Mouse (Mus musculus): Measurements from ENCODE around the gene Syde2. TPM values are rescaled to one million over a fixed set of nuclear protein-coding genes. Genes with fewer than 3 reads are reported as not detected.
"Not testable (repeated sequence)": the region's sequence is repeated elsewhere in the genome, so short reads cannot be mapped to it uniquely, and the experiment has no call there.

Gene Syde2
- polyA plus RNA-seq, 1 experiment from 2014 or later = 1.7 TPM

- peak overlapping the region; percentile 96 for H3K27ac ChIP-seq (ENCODE audit: low read length)
- ATAC-seq (ENCODE audit: low FRiP score, low TSS enrichment) = no peak
- peak overlapping the region; percentile 81 for H3K4me2 ChIP-seq (replicated peaks; ENCODE audit: low read depth, low read length)
- H3K27me3 ChIP-seq (ENCODE audit: insufficient read depth, low read length) = peaks cover 8% of the 10 kb centered on the region; the same call in 1 of the 2 replicates
- H3K4me3 ChIP-seq (ENCODE audit: low read length) = peak overlapping the region; percentile 75
- peaks cover 38% of the 10 kb centered on the region for H3K4me1 ChIP-seq (ENCODE audit: insufficient read depth, low read length)
- WGBS = under 1% methylated on average over 45 of the region's 45 CpGs
- H3K9me3 ChIP-seq (ENCODE audit: low read length) = no peaks in the 10 kb centered on the region
- peak overlapping the region; percentile 87 for H3K9ac ChIP-seq (replicated peaks; ENCODE audit: low read length)
- no peaks in the 10 kb centered on the region for H3K36me3 ChIP-seq (ENCODE audit: insufficient read depth, low read length)
Measured at GRCm38 (mm10) chr3:145988684-145989575, 1.3 kb downstream of the Syde2 start.

DNA sequence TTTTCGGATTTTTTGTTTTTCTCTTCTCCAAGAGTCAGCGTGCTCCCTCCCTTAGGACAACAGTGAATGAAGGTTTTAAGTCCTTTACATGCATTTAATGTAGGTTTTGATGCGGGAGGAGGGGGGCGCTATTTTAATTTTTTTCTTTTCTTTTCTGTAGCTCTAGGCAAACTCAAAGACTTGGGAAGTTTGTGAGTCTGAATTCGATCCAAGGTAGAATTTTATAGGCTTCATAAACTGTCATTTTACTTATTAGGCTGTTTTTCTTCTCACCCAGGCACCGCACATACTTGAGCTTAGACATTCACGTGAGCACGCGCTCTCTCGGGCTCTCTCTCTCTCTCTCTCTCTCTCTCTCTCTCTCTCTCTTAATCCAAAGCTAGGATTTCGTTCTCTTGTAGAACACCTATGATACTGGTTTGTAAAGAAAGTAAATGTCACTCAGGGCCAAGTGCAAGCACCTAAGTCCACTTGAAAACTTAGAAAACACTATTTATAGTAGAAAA, 2.0 kb downstream of the Syde2 start:
- H3K4me1 ChIP-seq (ENCODE audit: insufficient read depth, low read length) = peaks cover 38% of the 10 kb centered on the region
- no peak for ATAC-seq (ENCODE audit: low FRiP score, low TSS enrichment)

DNA sequence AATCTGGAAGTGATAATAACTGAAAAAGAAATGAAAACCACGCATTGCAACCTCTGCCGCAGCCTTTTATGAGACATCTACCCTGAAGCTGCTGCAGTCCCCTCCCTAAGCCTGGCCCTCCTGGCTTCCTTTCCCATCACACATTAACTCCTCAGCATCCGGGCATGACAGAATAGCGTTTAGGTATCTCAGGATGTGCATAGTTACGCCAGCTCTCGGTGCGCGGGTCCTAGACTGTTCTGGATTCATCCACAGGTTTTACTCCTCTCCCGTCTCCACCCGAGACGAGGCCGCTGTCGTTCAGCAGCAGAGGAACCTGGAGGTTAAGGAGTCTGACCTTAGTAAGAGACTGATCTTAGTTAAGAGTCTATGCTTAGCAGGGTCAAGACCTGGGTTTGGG, 3.5 kb downstream of the Syde2 start:
- Histone ChIP-seq H3K27me3 (ENCODE audit: insufficient read depth, low read length) (peaks cover 7% of the 10 kb centered on the region; the same call in 1 of the 2 replicates), H3K4me3 (ENCODE audit: low read length) (no peak overlapping the region)
- WGBS = 75% methylated on average over 13 of the region's 13 CpGs

More for the DNA sequence above, 2.0 kb downstream of the Syde2 start:
- peak overlapping the region; percentile 75 for H3K4me3 ChIP-seq (ENCODE audit: low read length)
- no peaks in the 10 kb centered on the region for H3K9me3 ChIP-seq (ENCODE audit: low read length)
- peak overlapping the region; percentile 87 for H3K9ac ChIP-seq (replicated peaks; ENCODE audit: low read length)
- WGBS = 11% methylated on average over 11 of the region's 11 CpGs
- H3K27ac ChIP-seq (ENCODE audit: low read length) = 0 out of 2 replicates have a peak overlapping the region, but pooled peaks have one; percentile 10
- H3K27me3 ChIP-seq (ENCODE audit: insufficient read depth, low read length) = peaks cover 8% of the 10 kb centered on the region; the same call in 1 of the 2 replicates
- peak overlapping the region; percentile 81 for H3K4me2 ChIP-seq (replicated peaks; ENCODE audit: low read depth, low read length)
- no peaks in the 10 kb centered on the region for H3K36me3 ChIP-seq (ENCODE audit: insufficient read depth, low read length)

GRCm38 (mm10) chr3:145991976-145992730, 4.5 kb downstream of the Syde2 start:
- no peaks in the 10 kb centered on the region; the same call in 1 of the 2 replicates for H3K36me3 ChIP-seq (ENCODE audit: insufficient read depth, low read length)
- H3K27ac ChIP-seq (ENCODE audit: low read length) = no peak overlapping the region
- no peak for ATAC-seq (ENCODE audit: low FRiP score, low TSS enrichment)
- no peak overlapping the region for H3K4me3 ChIP-seq (ENCODE audit: low read length)
- H3K4me2 ChIP-seq (replicated peaks; ENCODE audit: low read depth, low read length) = 0 out of 2 replicates have a peak overlapping the region, but pooled peaks have one; percentile 10
- no peaks in the 10 kb centered on the region for H3K9me3 ChIP-seq (ENCODE audit: low read length)
- WGBS = 79% methylated on average over 10 of the region's 10 CpGs
- H3K4me1 ChIP-seq (ENCODE audit: insufficient read depth, low read length) = peaks cover 34% of the 10 kb centered on the region
- no peaks in the 10 kb centered on the region for H3K27me3 ChIP-seq (ENCODE audit: insufficient read depth, low read length)
- no peak overlapping the region for H3K9ac ChIP-seq (replicated peaks; ENCODE audit: low read length)

More for the DNA sequence above, 3.5 kb downstream of the Syde2 start:
- H3K9ac ChIP-seq (replicated peaks; ENCODE audit: low read length) = no peak overlapping the region
- ATAC-seq (ENCODE audit: low FRiP score, low TSS enrichment) = no peak
- peaks cover 38% of the 10 kb centered on the region for H3K4me1 ChIP-seq (ENCODE audit: insufficient read depth, low read length)
- no peaks in the 10 kb centered on the region for H3K9me3 ChIP-seq (ENCODE audit: low read length)
- H3K36me3 ChIP-seq (ENCODE audit: insufficient read depth, low read length) = no peaks in the 10 kb centered on the region; the same call in 1 of the 2 replicates
- peak overlapping the region; percentile 22; the same call in 1 of the 2 replicates for H3K4me2 ChIP-seq (replicated peaks; ENCODE audit: low read depth, low read length)
- H3K27ac ChIP-seq (ENCODE audit: low read length) = no peak overlapping the region

GRCm38 (mm10) chr3:145992796-145993195, 5.1 kb downstream of the Syde2 start:
- Histone ChIP-seq H3K27ac (ENCODE audit: low read length) (no peak overlapping the region), H3K4me2 (replicated peaks; ENCODE audit: low read depth, low read length) (no peak overlapping the region), H3K9me3 (ENCODE audit: low read length) (no peaks in the 10 kb centered on the region), H3K4me3 (ENCODE audit: low read length) (no peak overlapping the region), H3K9ac (replicated peaks; ENCODE audit: low read length) (no peak overlapping the region), H3K4me1 (ENCODE audit: insufficient read depth, low read length) (peaks cover 34% of the 10 kb centered on the region), H3K36me3 (ENCODE audit: insufficient read depth, low read length) (no peaks in the 10 kb centered on the region; the same call in 1 of the 2 replicates), H3K27me3 (ENCODE audit: insufficient read depth, low read length) (no peaks in the 10 kb centered on the region)
- WGBS = 61% methylated on average over 10 of the region's 10 CpGs
- ATAC-seq (ENCODE audit: low FRiP score, low TSS enrichment) = no peak

DNA sequence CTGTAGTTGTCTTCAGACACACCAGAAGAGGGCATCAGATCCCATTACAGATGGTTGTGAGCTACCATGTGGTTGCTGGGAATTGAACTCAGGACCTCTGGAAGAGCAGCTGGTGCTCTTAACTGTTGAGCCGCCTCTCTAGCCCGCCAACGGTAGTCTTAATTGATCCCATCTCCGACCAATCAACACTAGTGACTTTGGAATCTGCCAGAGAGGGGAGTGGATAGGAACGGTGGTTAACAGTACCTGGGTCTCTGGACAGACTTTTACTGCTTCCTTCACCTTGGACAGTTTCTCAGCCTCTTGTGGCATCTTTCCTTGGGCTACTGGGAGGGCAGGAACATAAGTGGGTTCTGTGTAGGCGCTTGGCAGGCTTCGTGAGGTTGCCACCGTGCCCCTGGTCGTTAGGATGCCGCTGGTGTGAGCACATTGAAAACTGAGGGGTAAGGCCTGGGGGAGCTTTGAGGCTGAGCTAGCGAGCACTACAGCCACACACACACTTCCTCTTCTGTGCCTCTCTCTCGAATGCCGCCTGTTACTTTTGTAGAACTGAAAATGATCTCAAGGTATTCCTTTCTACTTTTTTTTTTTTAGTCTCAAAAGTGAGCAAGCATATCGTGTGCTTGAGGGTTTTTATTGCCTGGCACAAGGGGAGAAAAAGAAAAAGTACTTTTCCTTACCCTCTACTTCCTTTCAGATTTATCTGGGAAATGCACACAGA, 6.0 kb downstream of the Syde2 start:
- Histone ChIP-seq H3K9me3 (ENCODE audit: low read length) (no peaks in the 10 kb centered on the region), H3K27ac (ENCODE audit: low read length) (no peak overlapping the region)
- WGBS = 77% methylated on average over 14 of the region's 14 CpGs

GRCm38 (mm10) chr3:145995489-145995888, 7.8 kb downstream of the Syde2 start:
- WGBS = 80% methylated on average over 5 of the region's 5 CpGs
- no peak for ATAC-seq (ENCODE audit: low FRiP score, low TSS enrichment)
- H3K9me3 ChIP-seq (ENCODE audit: low read length) = no peaks in the 10 kb centered on the region
- H3K4me2 ChIP-seq (replicated peaks; ENCODE audit: low read depth, low read length) = no peak overlapping the region
- no peak overlapping the region for H3K4me3 ChIP-seq (ENCODE audit: low read length)
- no peak overlapping the region for H3K27ac ChIP-seq (ENCODE audit: low read length)
- H3K9ac ChIP-seq (replicated peaks; ENCODE audit: low read length) = no peak overlapping the region
- H3K36me3 ChIP-seq (ENCODE audit: insufficient read depth, low read length) = peaks cover 12% of the 10 kb centered on the region; the same call in 1 of the 2 replicates
- peaks cover 20% of the 10 kb centered on the region for H3K4me1 ChIP-seq (ENCODE audit: insufficient read depth, low read length)
- no peaks in the 10 kb centered on the region for H3K27me3 ChIP-seq (ENCODE audit: insufficient read depth, low read length)

More for the DNA sequence above, 6.0 kb downstream of the Syde2 start:
- Histone ChIP-seq H3K9ac (replicated peaks; ENCODE audit: low read length) (no peak overlapping the region), H3K27me3 (ENCODE audit: insufficient read depth, low read length) (no peaks in the 10 kb centered on the region), H3K4me2 (replicated peaks; ENCODE audit: low read depth, low read length) (no peak overlapping the region), H3K4me3 (ENCODE audit: low read length) (no peak overlapping the region), H3K4me1 (ENCODE audit: insufficient read depth, low read length) (peaks cover 30% of the 10 kb centered on the region), H3K36me3 (ENCODE audit: insufficient read depth, low read length) (peaks cover 3% of the 10 kb centered on the region; the same call in 1 of the 2 replicates)
- no peak for ATAC-seq (ENCODE audit: low FRiP score, low TSS enrichment)

DNA sequence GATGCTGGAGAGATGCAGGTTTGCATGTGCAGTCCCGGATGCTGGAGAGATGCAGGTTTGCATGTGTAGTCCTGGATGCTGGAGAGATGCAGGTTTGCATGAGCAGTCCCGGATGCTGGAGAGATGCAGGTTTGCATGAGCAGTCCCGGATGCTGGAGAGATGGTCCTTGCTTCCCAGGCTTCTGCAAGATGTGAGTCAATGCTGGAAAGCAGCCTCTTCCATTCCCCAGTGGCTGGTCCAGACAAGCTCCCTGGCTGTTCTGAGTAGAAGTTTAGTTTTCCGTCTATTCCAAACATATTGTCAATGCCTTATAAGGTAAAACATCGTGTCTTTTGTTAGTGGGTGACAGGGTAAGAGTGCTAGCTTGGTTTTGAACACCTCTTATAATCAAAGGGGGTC, 8.9 kb downstream of the Syde2 start:
- H3K27ac ChIP-seq (ENCODE audit: low read length); H3K9me3 ChIP-seq (ENCODE audit: low read length); H3K9ac ChIP-seq (replicated peaks; ENCODE audit: low read length); ATAC-seq (ENCODE audit: low FRiP score, low TSS enrichment); H3K4me3 ChIP-seq (ENCODE audit: low read length); H3K27me3 ChIP-seq (ENCODE audit: insufficient read depth, low read length); H3K4me2 ChIP-seq (replicated peaks; ENCODE audit: low read depth, low read length): not testable (repeated sequence)
- H3K36me3 ChIP-seq (ENCODE audit: insufficient read depth, low read length) = peaks cover 21% of the 10 kb centered on the region
- 76% methylated on average over 4 of the region's 5 CpGs for WGBS
- peaks cover 15% of the 10 kb centered on the region for H3K4me1 ChIP-seq (ENCODE audit: insufficient read depth, low read length)

Measured in kidney, embryonic 16.5 days (tissue).